Mouse (Mus musculus): ENCODE data around the gene Itpkb. TPM values are rescaled to one million over a fixed set of nuclear protein-coding genes. Genes with fewer than 3 reads are reported as not detected.
"Not testable (repeated sequence)": the region's sequence is repeated elsewhere in the genome, so short reads cannot be mapped to it uniquely, and the experiment has no call there.

Itpkb gene
- polyA plus RNA-seq, 1 experiment from 2014 or later: 1.8 TPM

GRCm38 (mm10) chr1:180389213-180389760 is 59.0 kb downstream of the Itpkb start:
- not testable (repeated sequence) for H3K27ac ChIP-seq (replicated peaks; ENCODE audit: low read depth, low read length); H3K4me2 ChIP-seq (ENCODE audit: low read length); H3K9me3 ChIP-seq (ENCODE audit: control insufficient read depth, low read length); H3K4me3 ChIP-seq (replicated peaks; ENCODE audit: low read depth, low read length); DNase-seq; H3K36me3 ChIP-seq (ENCODE audit: control insufficient read depth, insufficient read depth, low read length); ATAC-seq (ENCODE audit: low FRiP score, low TSS enrichment); H3K4me1 ChIP-seq (ENCODE audit: control insufficient read depth, insufficient read depth, low read length); H3K9ac ChIP-seq (replicated peaks; ENCODE audit: low read length); H3K27me3 ChIP-seq (ENCODE audit: control insufficient read depth, insufficient read depth, low read length)
- WGBS: 93% methylated on average over 11 of the region's 11 CpGs

GRCm38 (mm10) chr1:180390321-180390731 is 60.0 kb downstream of the Itpkb start:
- H3K36me3 ChIP-seq (ENCODE audit: control insufficient read depth, insufficient read depth, low read length): no peaks in the 10 kb centered on the region
- no peaks in the 10 kb centered on the region for H3K9me3 ChIP-seq (ENCODE audit: control insufficient read depth, low read length)
- WGBS: 84% methylated on average over 3 of the region's 3 CpGs
- H3K27ac ChIP-seq (replicated peaks; ENCODE audit: low read depth, low read length): no peak overlapping the region
- no peak overlapping the region for H3K9ac ChIP-seq (replicated peaks; ENCODE audit: low read length)
- no peak for DNase-seq
- H3K4me1 ChIP-seq (ENCODE audit: control insufficient read depth, insufficient read depth, low read length): peaks cover 10% of the 10 kb centered on the region; the same call in 1 of the 2 replicates
- H3K4me3 ChIP-seq (replicated peaks; ENCODE audit: low read depth, low read length): no peak overlapping the region
- no peak for ATAC-seq (ENCODE audit: low FRiP score, low TSS enrichment)
- H3K4me2 ChIP-seq (ENCODE audit: low read length): no peak overlapping the region
- no peaks in the 10 kb centered on the region for H3K27me3 ChIP-seq (ENCODE audit: control insufficient read depth, insufficient read depth, low read length)

GRCm38 (mm10) chr1:180390746-180391574 is 60.7 kb downstream of the Itpkb start:
- Histone ChIP-seq H3K4me3 (replicated peaks; ENCODE audit: low read depth, low read length) (no peak overlapping the region), H3K9me3 (ENCODE audit: control insufficient read depth, low read length) (no peaks in the 10 kb centered on the region), H3K27ac (replicated peaks; ENCODE audit: low read depth, low read length) (no peak overlapping the region), H3K36me3 (ENCODE audit: control insufficient read depth, insufficient read depth, low read length) (no peaks in the 10 kb centered on the region), H3K4me1 (ENCODE audit: control insufficient read depth, insufficient read depth, low read length) (peaks cover 10% of the 10 kb centered on the region; the same call in 1 of the 2 replicates), H3K4me2 (ENCODE audit: low read length) (no peak overlapping the region), H3K27me3 (ENCODE audit: control insufficient read depth, insufficient read depth, low read length) (no peaks in the 10 kb centered on the region), H3K9ac (replicated peaks; ENCODE audit: low read length) (no peak overlapping the region)
- DNase-seq (no peak), ATAC-seq (ENCODE audit: low FRiP score, low TSS enrichment) (no peak)
- WGBS: 79% methylated on average over 10 of the region's 10 CpGs

- Histone ChIP-seq H3K4me2 (ENCODE audit: low read length) (no peak overlapping the region), H3K9ac (replicated peaks; ENCODE audit: low read length) (no peak overlapping the region), H3K4me1 (ENCODE audit: control insufficient read depth, insufficient read depth, low read length) (peaks cover 10% of the 10 kb centered on the region; the same call in 1 of the 2 replicates), H3K36me3 (ENCODE audit: control insufficient read depth, insufficient read depth, low read length) (no peaks in the 10 kb centered on the region), H3K9me3 (ENCODE audit: control insufficient read depth, low read length) (no peaks in the 10 kb centered on the region), H3K27me3 (ENCODE audit: control insufficient read depth, insufficient read depth, low read length) (no peaks in the 10 kb centered on the region), H3K4me3 (replicated peaks; ENCODE audit: low read depth, low read length) (no peak overlapping the region), H3K27ac (replicated peaks; ENCODE audit: low read depth, low read length) (no peak overlapping the region)
- DNase-seq (no peak), ATAC-seq (ENCODE audit: low FRiP score, low TSS enrichment) (no peak)
- 94% methylated on average over 4 of the region's 4 CpGs for WGBS
These were observed 61.3 kb downstream of the Itpkb start for GRCm38 (mm10) chr1:180391575-180391945.

- no peak overlapping the region for H3K27ac ChIP-seq (replicated peaks; ENCODE audit: low read depth, low read length)
- H3K4me3 ChIP-seq (replicated peaks; ENCODE audit: low read depth, low read length): no peak overlapping the region
- H3K9ac ChIP-seq (replicated peaks; ENCODE audit: low read length): no peak overlapping the region
- no peak overlapping the region for H3K4me2 ChIP-seq (ENCODE audit: low read length)
- H3K27me3 ChIP-seq (ENCODE audit: control insufficient read depth, insufficient read depth, low read length): no peaks in the 10 kb centered on the region
- peaks cover 6% of the 10 kb centered on the region; the same call in 1 of the 2 replicates for H3K4me1 ChIP-seq (ENCODE audit: control insufficient read depth, insufficient read depth, low read length)
- WGBS: 92% methylated on average over 5 of the region's 5 CpGs
- no peaks in the 10 kb centered on the region for H3K9me3 ChIP-seq (ENCODE audit: control insufficient read depth, low read length)
- ATAC-seq (ENCODE audit: low FRiP score, low TSS enrichment) (no peak), DNase-seq (no peak)
- H3K36me3 ChIP-seq (ENCODE audit: control insufficient read depth, insufficient read depth, low read length): no peaks in the 10 kb centered on the region
These were observed 62.0 kb downstream of the Itpkb start for GRCm38 (mm10) chr1:180392137-180392798.

GRCm38 (mm10) chr1:180393017-180393797 is 62.9 kb downstream of the Itpkb start:
- Histone ChIP-seq H3K36me3 (ENCODE audit: control insufficient read depth, insufficient read depth, low read length) (no peaks in the 10 kb centered on the region), H3K4me1 (ENCODE audit: control insufficient read depth, insufficient read depth, low read length) (peaks cover 5% of the 10 kb centered on the region; the same call in 1 of the 2 replicates), H3K27ac (replicated peaks; ENCODE audit: low read depth, low read length) (no peak overlapping the region), H3K9ac (replicated peaks; ENCODE audit: low read length) (no peak overlapping the region), H3K4me2 (ENCODE audit: low read length) (no peak overlapping the region), H3K9me3 (ENCODE audit: control insufficient read depth, low read length) (no peaks in the 10 kb centered on the region), H3K27me3 (ENCODE audit: control insufficient read depth, insufficient read depth, low read length) (no peaks in the 10 kb centered on the region), H3K4me3 (replicated peaks; ENCODE audit: low read depth, low read length) (no peak overlapping the region)
- ATAC-seq (ENCODE audit: low FRiP score, low TSS enrichment) (no peak), DNase-seq (no peak)
- WGBS: 87% methylated on average over 9 of the region's 9 CpGs

- Histone ChIP-seq H3K4me3 (replicated peaks; ENCODE audit: low read depth, low read length) (no peak overlapping the region), H3K9ac (replicated peaks; ENCODE audit: low read length) (no peak overlapping the region), H3K4me2 (ENCODE audit: low read length) (no peak overlapping the region), H3K9me3 (ENCODE audit: control insufficient read depth, low read length) (no peaks in the 10 kb centered on the region), H3K27ac (replicated peaks; ENCODE audit: low read depth, low read length) (no peak overlapping the region), H3K27me3 (ENCODE audit: control insufficient read depth, insufficient read depth, low read length) (no peaks in the 10 kb centered on the region), H3K36me3 (ENCODE audit: control insufficient read depth, insufficient read depth, low read length) (no peaks in the 10 kb centered on the region), H3K4me1 (ENCODE audit: control insufficient read depth, insufficient read depth, low read length) (no peaks in the 10 kb centered on the region)
- DNase-seq (no peak), ATAC-seq (ENCODE audit: low FRiP score, low TSS enrichment) (no peak)
- 93% methylated on average over 12 of the region's 12 CpGs for WGBS
These were observed 63.6 kb downstream of the Itpkb start for GRCm38 (mm10) chr1:180393873-180394272.

GRCm38 (mm10) chr1:180397734-180398133 is 67.4 kb downstream of the Itpkb start:
- H3K9ac ChIP-seq (replicated peaks; ENCODE audit: low read length): no peak overlapping the region
- H3K4me1 ChIP-seq (ENCODE audit: control insufficient read depth, insufficient read depth, low read length): no peaks in the 10 kb centered on the region
- no peaks in the 10 kb centered on the region for H3K27me3 ChIP-seq (ENCODE audit: control insufficient read depth, insufficient read depth, low read length)
- H3K27ac ChIP-seq (replicated peaks; ENCODE audit: low read depth, low read length): no peak overlapping the region
- DNase-seq (no peak), ATAC-seq (ENCODE audit: low FRiP score, low TSS enrichment) (no peak)
- 70% methylated on average over 5 of the region's 5 CpGs for WGBS
- no peak overlapping the region for H3K4me2 ChIP-seq (ENCODE audit: low read length)
- H3K9me3 ChIP-seq (ENCODE audit: control insufficient read depth, low read length): no peaks in the 10 kb centered on the region
- H3K36me3 ChIP-seq (ENCODE audit: control insufficient read depth, insufficient read depth, low read length): no peaks in the 10 kb centered on the region
- H3K4me3 ChIP-seq (replicated peaks; ENCODE audit: low read depth, low read length): no peak overlapping the region
